Mouse (Mus musculus): ENCODE results near the gene Rpl19. TPM values are rescaled to one million over a fixed set of nuclear protein-coding genes. Genes with fewer than 3 reads are reported as not detected.

Rpl19 gene
- total and polyA plus RNA-seq, 2 experiments from 2014 or later = 588 to 622 TPM

- Histone ChIP-seq H3K4me3 (ENCODE audit: low read depth, low read length) (no peak overlapping the region), H3K9ac (replicated peaks; ENCODE audit: low read depth, low read length) (no peak overlapping the region), H3K4me2 (ENCODE audit: low read depth, low read length) (no peak overlapping the region), H3K9me3 (replicated peaks; ENCODE audit: control insufficient read depth, low read length) (no peaks in the 10 kb centered on the region), H3K4me1 (ENCODE audit: control insufficient read depth, insufficient read depth) (no peaks in the 10 kb centered on the region), H3K27me3 (ENCODE audit: control insufficient read depth, insufficient read depth, low read length) (no peaks in the 10 kb centered on the region), H3K36me3 (replicated peaks; ENCODE audit: control insufficient read depth, insufficient read depth, low read length) (no peaks in the 10 kb centered on the region), H3K27ac (ENCODE audit: low read depth) (no peak overlapping the region)
- WGBS = 90% methylated on average over 12 of the region's 12 CpGs
- ATAC-seq (ENCODE audit: insufficient read depth, low read depth) (no peak), DNase-seq (ENCODE audit: low spot score) (no peak)
- no peak for TF ChIP-seq EP300 (IDR thresholded peaks at IDR 0.05; ENCODE audit: low read depth)
- no peak for TF ChIP-seq CTCF (IDR thresholded peaks at IDR 0.05; ENCODE audit: low read depth)
These were observed 39.7 kb downstream of the Rpl19 start for GRCm38 (mm10) chr11:98066201-98066600.

GRCm38 (mm10) chr11:98067255-98067654 lies 40.7 kb downstream of the Rpl19 start:
- H3K27me3 ChIP-seq (ENCODE audit: control insufficient read depth, insufficient read depth, low read length) = no peaks in the 10 kb centered on the region
- no peak overlapping the region for H3K27ac ChIP-seq (ENCODE audit: low read depth)
- no peak overlapping the region for H3K9ac ChIP-seq (replicated peaks; ENCODE audit: low read depth, low read length)
- DNase-seq (ENCODE audit: low spot score) (no peak), ATAC-seq (ENCODE audit: insufficient read depth, low read depth) (no peak)
- no peak overlapping the region for H3K4me3 ChIP-seq (ENCODE audit: low read depth, low read length)
- H3K36me3 ChIP-seq (replicated peaks; ENCODE audit: control insufficient read depth, insufficient read depth, low read length) = no peaks in the 10 kb centered on the region
- H3K4me1 ChIP-seq (ENCODE audit: control insufficient read depth, insufficient read depth) = no peaks in the 10 kb centered on the region
- 93% methylated on average over 21 of the region's 21 CpGs for WGBS
- TF ChIP-seq CTCF (IDR thresholded peaks at IDR 0.05; ENCODE audit: low read depth) (no peak), EP300 (IDR thresholded peaks at IDR 0.05; ENCODE audit: low read depth) (no peak)
- H3K9me3 ChIP-seq (replicated peaks; ENCODE audit: control insufficient read depth, low read length) = no peaks in the 10 kb centered on the region
- no peak overlapping the region for H3K4me2 ChIP-seq (ENCODE audit: low read depth, low read length)

- no peak overlapping the region for H3K4me2 ChIP-seq (ENCODE audit: low read depth, low read length)
- no peak overlapping the region for H3K4me3 ChIP-seq (ENCODE audit: low read depth, low read length)
- ATAC-seq (ENCODE audit: insufficient read depth, low read depth) = no peak
- no peak overlapping the region for H3K9ac ChIP-seq (replicated peaks; ENCODE audit: low read depth, low read length)
- TF ChIP-seq EP300 (IDR thresholded peaks at IDR 0.05; ENCODE audit: low read depth) (no peak), CTCF (IDR thresholded peaks at IDR 0.05; ENCODE audit: low read depth) (no peak)
- H3K36me3 ChIP-seq (replicated peaks; ENCODE audit: control insufficient read depth, insufficient read depth, low read length) = no peaks in the 10 kb centered on the region
- no peaks in the 10 kb centered on the region for H3K27me3 ChIP-seq (ENCODE audit: control insufficient read depth, insufficient read depth, low read length)
- 83% methylated on average over 4 of the region's 4 CpGs for WGBS
- no peak for DNase-seq (ENCODE audit: low spot score)
- H3K27ac ChIP-seq (ENCODE audit: low read depth) = no peak overlapping the region
- H3K4me1 ChIP-seq (ENCODE audit: control insufficient read depth, insufficient read depth) = peaks cover 7% of the 10 kb centered on the region
- H3K9me3 ChIP-seq (replicated peaks; ENCODE audit: control insufficient read depth, low read length) = no peaks in the 10 kb centered on the region
These were observed 46.9 kb downstream of the Rpl19 start for GRCm38 (mm10) chr11:98073442-98073841.

- peak; percentile 74 for ATAC-seq (ENCODE audit: insufficient read depth, low read depth)
- H3K27me3 ChIP-seq (ENCODE audit: control insufficient read depth, insufficient read depth, low read length) = no peaks in the 10 kb centered on the region
- H3K36me3 ChIP-seq (replicated peaks; ENCODE audit: control insufficient read depth, insufficient read depth, low read length) = no peaks in the 10 kb centered on the region
- peak overlapping the region; percentile 23 for H3K4me2 ChIP-seq (ENCODE audit: low read depth, low read length)
- peak; percentile 84 for DNase-seq (ENCODE audit: low spot score)
- H3K4me3 ChIP-seq (ENCODE audit: low read depth, low read length) = no peak overlapping the region
- WGBS = 17% methylated on average over 13 of the region's 13 CpGs
- H3K9ac ChIP-seq (replicated peaks; ENCODE audit: low read depth, low read length) = no peak overlapping the region
- no peaks in the 10 kb centered on the region for H3K9me3 ChIP-seq (replicated peaks; ENCODE audit: control insufficient read depth, low read length)
- H3K27ac ChIP-seq (ENCODE audit: low read depth) = peak overlapping the region; percentile 7
- H3K4me1 ChIP-seq (ENCODE audit: control insufficient read depth, insufficient read depth) = peaks cover 7% of the 10 kb centered on the region
- no peak for TF ChIP-seq EP300 (IDR thresholded peaks at IDR 0.05; ENCODE audit: low read depth)
- TF ChIP-seq CTCF (IDR thresholded peaks at IDR 0.05; ENCODE audit: low read depth) = peak; percentile 86
These were observed 48.8 kb downstream of the Rpl19 start for GRCm38 (mm10) chr11:98075195-98075808.

- Histone ChIP-seq H3K4me3 (ENCODE audit: low read depth, low read length) (no peak overlapping the region), H3K4me1 (ENCODE audit: control insufficient read depth, insufficient read depth) (peaks cover 7% of the 10 kb centered on the region), H3K4me2 (ENCODE audit: low read depth, low read length) (no peak overlapping the region), H3K9ac (replicated peaks; ENCODE audit: low read depth, low read length) (no peak overlapping the region; the same call in 1 of the 2 replicates), H3K36me3 (replicated peaks; ENCODE audit: control insufficient read depth, insufficient read depth, low read length) (no peaks in the 10 kb centered on the region), H3K27me3 (ENCODE audit: control insufficient read depth, insufficient read depth, low read length) (no peaks in the 10 kb centered on the region), H3K9me3 (replicated peaks; ENCODE audit: control insufficient read depth, low read length) (no peaks in the 10 kb centered on the region), H3K27ac (ENCODE audit: low read depth) (no peak overlapping the region)
- no peak for TF ChIP-seq CTCF (IDR thresholded peaks at IDR 0.05; ENCODE audit: low read depth)
- 43% methylated on average over 8 of the region's 8 CpGs for WGBS
- DNase-seq (ENCODE audit: low spot score) (no peak), ATAC-seq (ENCODE audit: insufficient read depth, low read depth) (peak; percentile 41; the same call in 1 of the 2 replicates)
These were observed 50.6 kb downstream of the Rpl19 start for GRCm38 (mm10) chr11:98077086-98077485.

Small RNAs within 50 kb of the gene (microRNA-seq; reads per million reads assigned to microRNA genes)
- gene Gm27597 = not detected

Other genes starting within 250 kb of the Rpl19 start
- gene Rpl23, start 244.3 kb upstream of the Rpl19 start, total RNA-seq (2014; rRNA removed; ENCODE audit: low replicate concordance) = 192 and 208 TPM in 2 replicates
- gene Rpl23, start 244.3 kb upstream of the Rpl19 start, polyA plus RNA-seq (2015; fragmentation: Nextera tagmentation; extraction: Ambion mirVana) = 394 and 409 TPM in 2 replicates
- 34.2 and 45.7 TPM in 2 replicates for gene Lasp1, start 227.7 kb upstream of the Rpl19 start, total RNA-seq (2014; rRNA removed; ENCODE audit: low replicate concordance)
- 26.5 and 27.8 TPM in 2 replicates for gene Lasp1, start 227.7 kb upstream of the Rpl19 start, polyA plus RNA-seq (2015; fragmentation: Nextera tagmentation; extraction: Ambion mirVana)
- 0.23 and 1.4 TPM in 2 replicates for gene B230217C12Rik, start 185.9 kb upstream of the Rpl19 start, total RNA-seq (2014; rRNA removed; ENCODE audit: low replicate concordance)
- 0.97 and 1.6 TPM in 2 replicates for gene B230217C12Rik, start 185.9 kb upstream of the Rpl19 start, polyA plus RNA-seq (2015; fragmentation: Nextera tagmentation; extraction: Ambion mirVana)
- 7.1 and 9.9 TPM in 2 replicates for gene Fbxo47, start 142.6 kb upstream of the Rpl19 start, total RNA-seq (2014; rRNA removed; ENCODE audit: low replicate concordance)
- 0.63 and 0.70 TPM in 2 replicates for gene Fbxo47, start 142.6 kb upstream of the Rpl19 start, polyA plus RNA-seq (2015; fragmentation: Nextera tagmentation; extraction: Ambion mirVana)
- gene Plxdc1, start 40.3 kb upstream of the Rpl19 start, total RNA-seq (2014; rRNA removed; ENCODE audit: low replicate concordance) = 0.39 and 2.6 TPM in 2 replicates
- gene Plxdc1, start 40.3 kb upstream of the Rpl19 start, polyA plus RNA-seq (2015; fragmentation: Nextera tagmentation; extraction: Ambion mirVana) = 2.1 TPM in 2 replicates
- gene Arl5c, start 30.5 kb upstream of the Rpl19 start, total RNA-seq (2014; rRNA removed; ENCODE audit: low replicate concordance) = 4.3 TPM in 1 of 2 replicates, not detected in the other
- 2.9 TPM in 2 replicates for gene Arl5c, start 30.5 kb upstream of the Rpl19 start, polyA plus RNA-seq (2015; fragmentation: Nextera tagmentation; extraction: Ambion mirVana)
- gene Cacnb1, start 3.7 kb upstream of the Rpl19 start, total RNA-seq (2014; rRNA removed; ENCODE audit: low replicate concordance) = 5.5 and 6.2 TPM in 2 replicates
- 4.8 and 5.2 TPM in 2 replicates for gene Cacnb1, start 3.7 kb upstream of the Rpl19 start, polyA plus RNA-seq (2015; fragmentation: Nextera tagmentation; extraction: Ambion mirVana)
- 0.15 TPM in 1 of 2 replicates, not detected in the other for gene Stac2, start 26.8 kb downstream of the Rpl19 start, total RNA-seq (2014; rRNA removed; ENCODE audit: low replicate concordance)
- gene Stac2, start 26.8 kb downstream of the Rpl19 start, polyA plus RNA-seq (2015; fragmentation: Nextera tagmentation; extraction: Ambion mirVana) = 0.04 and 0.11 TPM in 2 replicates
- gene Fbxl20, start 123.7 kb downstream of the Rpl19 start, total RNA-seq (2014; rRNA removed; ENCODE audit: low replicate concordance) = 8.8 and 12.5 TPM in 2 replicates
- gene Fbxl20, start 123.7 kb downstream of the Rpl19 start, polyA plus RNA-seq (2015; fragmentation: Nextera tagmentation; extraction: Ambion mirVana) = 8.6 and 8.8 TPM in 2 replicates
- gene Med1, start 166.6 kb downstream of the Rpl19 start, total RNA-seq (2014; rRNA removed; ENCODE audit: low replicate concordance) = 29.2 and 41.4 TPM in 2 replicates
- gene Med1, start 166.6 kb downstream of the Rpl19 start, polyA plus RNA-seq (2015; fragmentation: Nextera tagmentation; extraction: Ambion mirVana) = 36.7 and 38.1 TPM in 2 replicates
- gene Cdk12, start 176.3 kb downstream of the Rpl19 start, total RNA-seq (2014; rRNA removed; ENCODE audit: low replicate concordance) = 18.4 and 25.8 TPM in 2 replicates
- 3.9 and 4.2 TPM in 2 replicates for gene Cdk12, start 176.3 kb downstream of the Rpl19 start, polyA plus RNA-seq (2015; fragmentation: Nextera tagmentation; extraction: Ambion mirVana)